Mouse (Mus musculus): Measurements from ENCODE around the gene Ggnbp2. TPM values are rescaled to one million over a fixed set of nuclear protein-coding genes. Genes with fewer than 3 reads are reported as not detected.

Ggnbp2 gene
- polyA plus RNA-seq, 1 experiment, result 44.6 TPM

DNA sequence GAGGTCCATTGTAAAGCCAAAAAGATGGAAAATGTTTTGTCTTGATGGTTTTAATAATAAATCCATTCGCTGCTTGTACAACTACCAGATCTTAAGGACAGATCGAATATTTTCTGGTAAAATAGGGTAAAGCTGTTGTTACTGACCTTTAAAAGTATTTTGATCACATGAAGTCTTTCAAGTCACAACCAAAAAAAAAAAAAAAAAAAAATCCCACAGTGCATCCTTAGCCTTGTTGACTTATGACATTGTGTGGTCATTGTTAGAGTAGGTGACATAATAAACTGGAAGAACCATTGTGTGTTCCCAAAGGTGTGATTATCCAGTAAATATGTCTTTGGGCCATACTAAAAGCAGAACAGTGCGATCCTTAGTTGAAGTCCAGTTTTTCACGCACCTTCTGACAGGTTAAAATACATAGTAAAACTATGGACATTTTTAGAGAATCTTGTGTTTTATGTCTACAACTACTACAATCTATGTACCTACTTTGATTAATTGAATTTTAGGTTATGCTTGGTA is 992 bp upstream of the Ggnbp2 start:
- H3K4me3 ChIP-seq (ENCODE audit: control insufficient read depth, insufficient read depth, low read length), result peak overlapping the region; percentile 71; the same call in 1 of the 2 replicates
- no peaks in the 10 kb centered on the region for H3K36me3 ChIP-seq (ENCODE audit: control insufficient read depth, insufficient read depth, low read length)
- WGBS, result 58% methylated on average over 4 of the region's 4 CpGs
- no peaks in the 10 kb centered on the region for H3K4me1 ChIP-seq (replicated peaks; ENCODE audit: control insufficient read depth, insufficient read depth, low read length)
- H3K27me3 ChIP-seq (ENCODE audit: control insufficient read depth, insufficient read depth, low read length), result no peaks in the 10 kb centered on the region
- peak overlapping the region; percentile 82; the same call in 1 of the 2 replicates for H3K27ac ChIP-seq (ENCODE audit: control insufficient read depth, insufficient read depth, low read length)
- DNase-seq, result no peak
- TF ChIP-seq POLR2A (IDR thresholded peaks at IDR 0.05; ENCODE audit: control insufficient read depth, extremely low read depth, insufficient read depth, low read length, poor library complexity), result no peak
- TF ChIP-seq CTCF (IDR thresholded peaks at IDR 0.05; ENCODE audit: borderline replicate concordance, control insufficient read depth, extremely low read depth, insufficient read depth, low read length, poor library complexity), result no peak

DNA sequence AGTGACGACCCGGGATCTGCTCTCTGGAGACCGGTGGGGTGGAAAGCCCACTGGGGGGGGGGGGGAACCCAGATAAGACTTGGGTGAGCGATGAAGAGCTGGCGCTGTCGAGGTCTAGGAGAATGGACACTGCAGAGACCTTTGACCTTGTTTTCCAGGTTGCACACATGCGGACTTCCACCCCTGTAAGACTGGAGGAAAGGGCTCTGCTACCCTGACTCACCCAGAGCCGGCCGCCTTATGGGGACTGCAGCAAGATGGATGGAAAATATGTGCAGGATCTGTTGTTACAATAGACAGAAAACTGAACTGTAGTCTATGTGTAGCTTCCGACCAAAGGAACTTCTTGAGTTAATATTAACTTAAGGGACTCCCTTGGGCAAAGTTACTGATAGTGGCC is 429 bp upstream of the Ggnbp2 start:
- no peak for DNase-seq
- TF ChIP-seq CTCF (IDR thresholded peaks at IDR 0.05; ENCODE audit: borderline replicate concordance, control insufficient read depth, extremely low read depth, insufficient read depth, low read length, poor library complexity) (no peak), POLR2A (IDR thresholded peaks at IDR 0.05; ENCODE audit: control insufficient read depth, extremely low read depth, insufficient read depth, low read length, poor library complexity) (no peak)

DNA sequence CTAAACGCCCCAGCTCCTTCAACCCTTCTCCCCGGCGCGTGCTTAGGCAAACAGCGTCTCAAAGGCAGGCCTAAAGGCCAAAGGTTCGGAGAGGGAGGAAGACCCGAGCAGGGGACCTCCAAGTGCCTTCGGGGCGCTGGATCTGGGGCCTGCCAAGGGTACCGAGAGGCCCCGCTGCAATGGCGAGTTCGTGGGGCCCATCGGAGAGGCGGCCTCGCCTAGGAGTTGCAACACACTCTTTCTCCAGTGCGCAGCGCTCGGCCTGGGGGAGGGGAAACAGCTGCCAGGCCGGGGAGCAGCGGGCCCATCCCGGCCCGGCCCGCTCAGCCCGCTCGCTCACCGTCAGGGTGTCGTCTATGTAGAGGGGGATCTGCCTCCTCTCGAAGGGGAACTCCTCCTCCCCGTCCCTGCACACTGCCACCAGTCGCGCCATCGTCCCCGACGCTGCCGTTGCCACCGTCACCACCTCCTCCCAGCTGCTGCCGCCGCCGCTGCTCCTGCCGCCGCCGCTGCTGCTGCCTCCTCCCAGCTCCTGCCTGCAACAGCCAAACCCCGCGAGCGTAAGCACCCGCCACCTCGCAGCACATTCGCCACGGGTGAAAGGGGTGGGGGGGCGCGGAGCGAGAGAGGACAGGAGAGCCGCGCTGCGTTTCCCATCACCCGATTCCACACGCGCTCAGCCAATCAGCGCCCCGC is 932 bp downstream of the Ggnbp2 start:
- Histone ChIP-seq H3K4me1 (replicated peaks; ENCODE audit: control insufficient read depth, insufficient read depth, low read length) (peaks cover 2% of the 10 kb centered on the region), H3K4me3 (ENCODE audit: control insufficient read depth, insufficient read depth, low read length) (peak overlapping the region; percentile 88), H3K36me3 (ENCODE audit: control insufficient read depth, insufficient read depth, low read length) (no peaks in the 10 kb centered on the region), H3K27ac (ENCODE audit: control insufficient read depth, insufficient read depth, low read length) (peak overlapping the region; percentile 85), H3K27me3 (ENCODE audit: control insufficient read depth, insufficient read depth, low read length) (no peaks in the 10 kb centered on the region)
- TF ChIP-seq CTCF (IDR thresholded peaks at IDR 0.05; ENCODE audit: borderline replicate concordance, control insufficient read depth, extremely low read depth, insufficient read depth, low read length, poor library complexity) (0 out of 2 replicates have a peak, but pooled peaks have one; percentile 21), POLR2A (IDR thresholded peaks at IDR 0.05; ENCODE audit: control insufficient read depth, extremely low read depth, insufficient read depth, low read length, poor library complexity) (0 out of 2 replicates have a peak, but pooled peaks have one; percentile 76)
- DNase-seq, result peak; percentile 95
- WGBS, result under 1% methylated on average over 57 of the region's 61 CpGs

More for the DNA sequence above, 429 bp upstream of the Ggnbp2 start:
- Histone ChIP-seq H3K4me1 (replicated peaks; ENCODE audit: control insufficient read depth, insufficient read depth, low read length) (peaks cover 2% of the 10 kb centered on the region; the same call in 1 of the 2 replicates), H3K27me3 (ENCODE audit: control insufficient read depth, insufficient read depth, low read length) (no peaks in the 10 kb centered on the region), H3K4me3 (ENCODE audit: control insufficient read depth, insufficient read depth, low read length) (peak overlapping the region; percentile 71), H3K27ac (ENCODE audit: control insufficient read depth, insufficient read depth, low read length) (peak overlapping the region; percentile 82), H3K36me3 (ENCODE audit: control insufficient read depth, insufficient read depth, low read length) (no peaks in the 10 kb centered on the region)
- 3% methylated on average over 10 of the region's 10 CpGs for WGBS

DNA sequence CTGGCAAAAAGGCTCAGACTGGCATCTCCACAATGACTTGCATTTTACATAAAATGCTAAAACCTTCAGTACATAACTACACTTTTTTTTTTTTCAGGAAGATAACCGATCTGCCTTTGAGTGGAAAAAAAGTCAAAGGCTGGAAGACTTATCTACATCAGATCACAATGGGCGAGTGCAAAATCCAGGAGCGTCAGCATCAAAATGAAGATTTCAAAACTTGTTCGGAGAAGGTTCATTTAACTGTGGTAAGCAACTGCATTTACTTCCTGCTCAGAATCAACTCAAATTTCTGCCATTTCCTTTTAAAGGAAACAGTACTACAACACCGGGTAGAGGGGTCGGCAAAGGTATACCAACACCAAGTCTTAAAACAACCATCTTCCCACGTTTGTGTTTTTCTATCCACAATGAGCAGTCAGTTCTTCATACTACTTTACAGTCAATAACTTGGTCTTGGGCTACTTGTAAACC is 1.8 kb downstream of the Ggnbp2 start:
- TF ChIP-seq POLR2A (IDR thresholded peaks at IDR 0.05; ENCODE audit: control insufficient read depth, extremely low read depth, insufficient read depth, low read length, poor library complexity), result no peak
- no peak for TF ChIP-seq CTCF (IDR thresholded peaks at IDR 0.05; ENCODE audit: borderline replicate concordance, control insufficient read depth, extremely low read depth, insufficient read depth, low read length, poor library complexity)
- Histone ChIP-seq H3K27me3 (ENCODE audit: control insufficient read depth, insufficient read depth, low read length) (no peaks in the 10 kb centered on the region), H3K4me3 (ENCODE audit: control insufficient read depth, insufficient read depth, low read length) (no peak overlapping the region), H3K27ac (ENCODE audit: control insufficient read depth, insufficient read depth, low read length) (no peak overlapping the region; the same call in 1 of the 2 replicates), H3K36me3 (ENCODE audit: control insufficient read depth, insufficient read depth, low read length) (no peaks in the 10 kb centered on the region), H3K4me1 (replicated peaks; ENCODE audit: control insufficient read depth, insufficient read depth, low read length) (peaks cover 2% of the 10 kb centered on the region)
- 1% methylated on average over 7 of the region's 7 CpGs for WGBS
- peak; percentile 11 for DNase-seq

DNA sequence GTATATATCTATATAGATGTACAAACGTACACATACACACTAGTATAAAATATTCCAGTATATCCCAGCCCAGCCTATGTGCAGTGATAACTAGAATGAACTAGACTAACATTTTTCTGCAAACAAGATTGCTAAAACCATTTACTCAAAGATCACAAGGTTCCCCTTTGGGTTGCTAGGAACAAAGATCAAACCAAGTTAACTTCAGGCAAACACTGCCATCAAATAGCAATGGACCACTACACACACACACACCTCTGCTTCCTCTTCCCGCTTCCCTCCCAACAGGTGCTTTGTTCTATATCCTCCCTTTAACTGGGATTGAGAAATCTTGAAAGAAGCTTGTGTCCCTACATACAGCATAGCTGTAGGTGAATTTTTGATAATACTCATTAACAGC is 3.0 kb downstream of the Ggnbp2 start:
- no peak overlapping the region for H3K4me3 ChIP-seq (ENCODE audit: control insufficient read depth, insufficient read depth, low read length)
- no peak for DNase-seq
- TF ChIP-seq CTCF (IDR thresholded peaks at IDR 0.05; ENCODE audit: borderline replicate concordance, control insufficient read depth, extremely low read depth, insufficient read depth, low read length, poor library complexity) (no peak), POLR2A (IDR thresholded peaks at IDR 0.05; ENCODE audit: control insufficient read depth, extremely low read depth, insufficient read depth, low read length, poor library complexity) (no peak)
- H3K27me3 ChIP-seq (ENCODE audit: control insufficient read depth, insufficient read depth, low read length), result no peaks in the 10 kb centered on the region
- peaks cover 2% of the 10 kb centered on the region for H3K4me1 ChIP-seq (replicated peaks; ENCODE audit: control insufficient read depth, insufficient read depth, low read length)
- H3K36me3 ChIP-seq (ENCODE audit: control insufficient read depth, insufficient read depth, low read length), result no peaks in the 10 kb centered on the region
- H3K27ac ChIP-seq (ENCODE audit: control insufficient read depth, insufficient read depth, low read length), result no peak overlapping the region
- WGBS, result 68% methylated on average over 2 of the region's 2 CpGs

DNA sequence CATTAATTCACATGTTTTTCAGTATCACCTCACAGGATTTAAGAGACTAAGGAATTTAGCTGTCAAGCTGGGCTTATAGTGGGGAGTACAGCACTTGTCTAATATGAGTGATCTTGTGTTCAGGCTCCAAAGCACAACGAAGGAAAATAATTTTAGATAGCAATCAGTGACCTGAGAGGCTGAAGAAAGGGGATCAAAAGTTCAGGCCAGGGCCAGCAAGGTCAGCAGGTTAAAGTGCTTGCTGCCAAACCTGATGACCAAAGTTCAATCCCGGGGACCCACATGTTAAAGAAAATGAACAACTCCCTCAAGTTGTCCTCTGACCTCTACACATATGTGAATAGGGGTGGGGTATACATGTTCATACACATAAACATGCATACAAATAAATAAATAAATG is 5.3 kb downstream of the Ggnbp2 start:
- DNase-seq, result no peak
- 73% methylated on average over 2 of the region's 2 CpGs for WGBS
- Histone ChIP-seq H3K4me1 (replicated peaks; ENCODE audit: control insufficient read depth, insufficient read depth, low read length) (peaks cover 2% of the 10 kb centered on the region), H3K36me3 (ENCODE audit: control insufficient read depth, insufficient read depth, low read length) (peaks cover 6% of the 10 kb centered on the region), H3K4me3 (ENCODE audit: control insufficient read depth, insufficient read depth, low read length) (no peak overlapping the region), H3K27me3 (ENCODE audit: control insufficient read depth, insufficient read depth, low read length) (no peaks in the 10 kb centered on the region), H3K27ac (ENCODE audit: control insufficient read depth, insufficient read depth, low read length) (no peak overlapping the region)
- TF ChIP-seq POLR2A (IDR thresholded peaks at IDR 0.05; ENCODE audit: control insufficient read depth, extremely low read depth, insufficient read depth, low read length, poor library complexity) (no peak), CTCF (IDR thresholded peaks at IDR 0.05; ENCODE audit: borderline replicate concordance, control insufficient read depth, extremely low read depth, insufficient read depth, low read length, poor library complexity) (no peak)
